ENCODE assay signal across 31 mouse cellular contexts in genomic region chr1:38791016-38791810, GRCm38 (mm10). TPM values are rescaled to one million over a fixed set of nuclear protein-coding genes. Genes with fewer than 3 reads are reported as not detected.
DNase-seq lines count a peak whose midpoint lies in the region; ATAC-seq and TF ChIP-seq lines count a peak whose summit lies in the region.
"Had no signal": no experiment of that assay in that cellular context is flagged by ENCODE, and none has a peak within 500 bp of the region (broad histone marks: within the 10 kb centered on the region; RNA-seq: fewer than 3 reads in every experiment).

No protein-coding gene starts in this region.

- no peaks in the 10 kb centered on the region for H3K9me3 ChIP-seq in hindbrain, embryonic 11.5 days (ENCODE audit: control insufficient read depth, low read length)
- H3K9me3 ChIP-seq in hindbrain, postnatal 0 days (ENCODE audit: low read length): no peaks in the 10 kb centered on the region
- no peaks in the 10 kb centered on the region for H3K9me3 ChIP-seq in G1E (replicated peaks)
- H3K9me3 ChIP-seq: heart, embryonic 13.5 days; liver, embryonic 12.5 days; neural tube, embryonic 12.5 days had no signal

- H3K36me3 ChIP-seq in hindbrain, embryonic 11.5 days (ENCODE audit: control insufficient read depth, insufficient read depth, low read length): no peaks in the 10 kb centered on the region
- 0 out of 2 replicates have a peak, but pooled peaks cover 9% of the 10 kb centered on the region for H3K36me3 ChIP-seq in hindbrain, postnatal 0 days (ENCODE audit: insufficient read depth, low read length)
- peaks cover 28% of the 10 kb centered on the region for H3K36me3 ChIP-seq in G1E (replicated peaks)
- H3K36me3 ChIP-seq: heart, embryonic 13.5 days; liver, embryonic 12.5 days; neural tube, embryonic 12.5 days had no signal

- H3K27ac ChIP-seq in hindbrain, embryonic 11.5 days (ENCODE audit: low read depth, low read length): peak overlapping the region; percentile 80; the same call in 1 of the 2 replicates
- H3K27ac ChIP-seq in hindbrain, postnatal 0 days: no peak overlapping the region
- H3K27ac ChIP-seq: gastrocnemius, adult 2 months; heart, embryonic 13.5 days; kidney, postnatal 0 days; liver, embryonic 12.5 days; neural tube, embryonic 12.5 days had no signal

- no peaks in the 10 kb centered on the region for H3K27me3 ChIP-seq in hindbrain, embryonic 11.5 days (ENCODE audit: control insufficient read depth, insufficient read depth, low read length)
- no peaks in the 10 kb centered on the region for H3K27me3 ChIP-seq in hindbrain, postnatal 0 days (ENCODE audit: insufficient read depth, low read length)
- peaks cover 5% of the 10 kb centered on the region; the same call in 1 of the 2 replicates for H3K27me3 ChIP-seq in G1E (ENCODE audit: insufficient read depth, low read length)
- H3K27me3 ChIP-seq: CH12.LX; heart, embryonic 13.5 days; liver, embryonic 12.5 days; neural tube, embryonic 12.5 days; Patski had no signal

- H3K4me1 ChIP-seq in hindbrain, embryonic 11.5 days (replicated peaks; ENCODE audit: control insufficient read depth, insufficient read depth, low read length): 0 out of 2 replicates have a peak, but pooled peaks cover 2% of the 10 kb centered on the region
- H3K4me1 ChIP-seq in hindbrain, postnatal 0 days (ENCODE audit: insufficient read depth, low read length): peaks cover 5% of the 10 kb centered on the region; the same call in 1 of the 2 replicates
- H3K4me1 ChIP-seq in G1E (ENCODE audit: insufficient read depth, low read depth, low read length): peaks cover 23% of the 10 kb centered on the region
- H3K4me1 ChIP-seq: heart, embryonic 13.5 days; liver, embryonic 12.5 days had no signal

- TF ChIP-seq CTCF in hindbrain, postnatal 0 days (IDR thresholded peaks at IDR 0.05; ENCODE audit: low read depth): no peak
- no peak for TF ChIP-seq CTCF in G1E (IDR thresholded peaks at IDR 0.05; ENCODE audit: low read depth, low read length)

- H3K9ac ChIP-seq in hindbrain, embryonic 11.5 days (ENCODE audit: low read depth, low read length): no peak overlapping the region
- H3K9ac ChIP-seq in hindbrain, postnatal 0 days (replicated peaks; ENCODE audit: low read length): no peak overlapping the region
- H3K9ac ChIP-seq: heart, embryonic 13.5 days; liver, embryonic 12.5 days; liver, postnatal 0 days; neural tube, embryonic 12.5 days had no signal

- no peak overlapping the region for H3K4me3 ChIP-seq in hindbrain, embryonic 11.5 days (ENCODE audit: low read depth, low read length)
- H3K4me3 ChIP-seq in hindbrain, postnatal 0 days (ENCODE audit: low read length): no peak overlapping the region
- no peak overlapping the region for H3K4me3 ChIP-seq in G1E (ENCODE audit: low read depth, low read length)
- H3K4me3 ChIP-seq: erythroblast, embryonic 14.5 days; gastrocnemius, adult 2 months; heart, embryonic 13.5 days; liver, embryonic 12.5 days; myocyte; neural tube, embryonic 12.5 days had no signal

- 83% methylated on average over 9 of the region's 9 CpGs for WGBS in hindbrain, embryonic 11.5 days
- 66% methylated on average over 9 of the region's 9 CpGs for WGBS in hindbrain, postnatal 0 days

- peak; percentile 17 to 23 for DNase-seq in cerebellum, adult 18-20 months
- DNase-seq in cerebellum, adult 8-10 months: no peak
- no peak for DNase-seq in hindbrain, embryonic 11.5 days (ENCODE audit: low spot score)
- no peak for DNase-seq in hindbrain, postnatal 0 days (ENCODE audit: low spot score)
- DNase-seq in 416B (ENCODE audit: low read depth) (peak; percentile 63), G1E (ENCODE audit: low spot score) (no peak)
- no peak for DNase-seq in heart, postnatal 4 days
- DNase-seq: cerebellum, adult 2 months; gastrocnemius, adult 2 months; gastrocnemius, postnatal 36 days; heart, postnatal 10 days; kidney, adult 8-10 months; layer of hippocampus, postnatal 36 days; left cerebral cortex, postnatal 4 days; liver, postnatal 0 days; lung, postnatal 36 days; right cerebral cortex, adult 18-20 months; spleen, adult 18-20 months; thymus, adult 18-20 months; thymus, postnatal 25 days had no signal

- ATAC-seq in hindbrain, embryonic 11.5 days (ENCODE audit: low FRiP score): no peak
- no peak for ATAC-seq in hindbrain, postnatal 0 days
- peak; percentile 74 for ATAC-seq in G1E (ENCODE audit: extremely low read depth, insufficient number of reproducible peaks, low FRiP score, poor library complexity, severe bottlenecking)
- ATAC-seq: forebrain, embryonic 16.5 days; intestine, embryonic 16.5 days; liver, embryonic 12.5 days; liver, postnatal 0 days; Patski had no signal

- H3K4me2 ChIP-seq in hindbrain, embryonic 11.5 days (replicated peaks; ENCODE audit: low read depth, low read length): no peak overlapping the region
- H3K4me2 ChIP-seq in hindbrain, postnatal 0 days (ENCODE audit: low read depth, low read length): no peak overlapping the region
- H3K4me2 ChIP-seq: heart, embryonic 13.5 days; liver, embryonic 12.5 days; neural tube, embryonic 12.5 days had no signal

RNA-seq across cellular contexts. Expression of gene Lonrf2, which starts 45.3 kb away (rescaled TPM):
- 4.2 and 5.0 TPM in 2 replicates for polyA plus RNA-seq in hindbrain, embryonic 11.5 days (2014; fragmentation: Nextera tagmentation; extraction: Ambion mirVana)
- 116 and 137 TPM in 2 replicates for total RNA-seq in hindbrain, postnatal 0 days (2014; rRNA removed)
- polyA plus RNA-seq in hindbrain, postnatal 0 days (2015; fragmentation: Nextera tagmentation; extraction: Ambion mirVana): 21.9 TPM in 2 replicates
- total RNA-seq in G1E (2014; fragmentation: Nextera tagmentation) (41.8 and 42.0 TPM in 2 replicates), G1E (2017) (43.1 and 48.5 TPM in 2 replicates)
- 2.8 and 2.9 TPM in 2 replicates for polyA plus RNA-seq in G1E (2012)
- 1 to 10 TPM; 2.4 to 2.5 TPM for total RNA-seq in heart, postnatal 4 days (2021)
- total RNA-seq: CH12.LX had no signal
- polyA plus RNA-seq: C2C12; erythroblast, embryonic 14.5 days; myocyte had no signal

Comparison
In these comparisons a context has a peak if more than half of its experiments do, and no peak if none do; other contexts are left out.
1. DNase-seq: peak in cerebellum, adult 18-20 months (2 of 2) and 416B (single experiment); none in cerebellum, adult 8-10 months (single experiment), hindbrain, embryonic 11.5 days (single experiment), hindbrain, postnatal 0 days (single experiment), G1E (single experiment) and heart, postnatal 4 days (single experiment).
2. RNA of gene Lonrf2, which starts 45.3 kb away (total RNA-seq): 116 to 137 TPM in hindbrain, postnatal 0 days and 41.8 to 48.5 TPM in G1E; 2.4 to 2.5 TPM in heart, postnatal 4 days; every median in the first group is over 10 times any median in the second.